Mouse (Mus musculus): ENCODE results near the gene Anks1b.

Anks1b gene

DNA sequence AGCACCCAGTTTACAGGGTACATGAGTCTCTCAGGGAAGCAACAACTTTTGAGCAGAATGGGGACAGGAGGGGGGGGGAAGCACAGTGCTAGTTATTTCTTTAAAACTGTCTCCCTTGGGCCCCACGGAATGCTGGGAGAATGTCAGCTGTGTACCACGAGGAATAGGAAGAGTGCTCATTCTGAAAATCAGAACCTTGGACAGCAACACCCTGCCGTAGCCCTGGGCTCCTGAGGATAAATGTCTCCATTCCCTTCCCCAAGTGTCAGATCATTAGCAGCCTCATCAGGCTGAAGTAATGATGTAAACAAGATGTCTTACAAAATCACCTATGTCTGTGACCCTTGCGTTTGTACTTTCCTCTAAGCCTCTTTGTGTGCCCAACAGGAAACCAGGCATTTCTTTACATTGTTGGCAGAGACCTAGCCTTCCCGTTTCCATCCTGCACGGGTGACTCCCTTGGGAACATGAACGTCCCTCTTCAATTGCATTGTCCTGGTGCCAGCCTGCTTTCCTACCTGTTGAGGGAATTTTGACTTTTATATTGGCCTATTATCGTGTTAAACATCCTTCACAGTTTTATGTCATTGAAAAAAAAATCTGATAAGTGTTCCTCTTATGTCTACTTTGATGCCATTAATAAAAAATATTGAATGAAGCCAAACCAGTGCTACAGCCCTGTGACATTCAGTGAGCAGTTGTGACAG is 1007.7 kb downstream of the Anks1b start:
- Histone ChIP-seq H3K27me3 (ENCODE audit: control insufficient read depth, insufficient read depth, low read length, poor library complexity, severe bottlenecking) (no peaks in the 10 kb centered on the region), H3K36me3 (ENCODE audit: control insufficient read depth, insufficient read depth, low read length, poor library complexity, severe bottlenecking) (no peaks in the 10 kb centered on the region)
- DNase-seq (ENCODE audit: low read depth, low spot score), result peak; percentile 5

GRCm38 (mm10) chr10:90889566-90889965 is 1016.3 kb downstream of the Anks1b start:
- no peak for DNase-seq (ENCODE audit: low read depth, low spot score)
- Histone ChIP-seq H3K36me3 (ENCODE audit: control insufficient read depth, insufficient read depth, low read length, poor library complexity, severe bottlenecking) (no peaks in the 10 kb centered on the region), H3K27me3 (ENCODE audit: control insufficient read depth, insufficient read depth, low read length, poor library complexity, severe bottlenecking) (no peaks in the 10 kb centered on the region)

DNA sequence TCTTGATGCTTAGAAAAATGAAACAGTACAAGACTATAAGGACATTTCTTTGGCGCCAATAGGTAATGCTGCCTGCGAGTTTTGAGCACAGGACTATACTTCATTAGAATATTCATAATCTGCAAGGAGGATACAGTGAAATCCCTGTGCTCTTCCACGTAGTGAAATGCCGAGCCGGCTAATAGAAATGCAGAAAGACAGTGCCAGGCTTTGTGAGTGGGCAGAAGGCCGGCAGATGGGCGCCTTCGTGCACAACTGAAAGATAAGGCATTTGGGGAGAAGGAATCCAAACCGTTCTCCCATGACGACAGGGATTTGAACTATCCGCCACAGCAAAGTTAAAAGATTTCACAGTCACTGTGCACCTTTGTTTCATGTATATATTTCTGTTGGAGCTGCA is 1019.4 kb downstream of the Anks1b start:
- no peaks in the 10 kb centered on the region for H3K36me3 ChIP-seq (ENCODE audit: control insufficient read depth, insufficient read depth, low read length, poor library complexity, severe bottlenecking)
- DNase-seq (ENCODE audit: low read depth, low spot score), result no peak
- no peaks in the 10 kb centered on the region for H3K27me3 ChIP-seq (ENCODE audit: control insufficient read depth, insufficient read depth, low read length, poor library complexity, severe bottlenecking)

DNA sequence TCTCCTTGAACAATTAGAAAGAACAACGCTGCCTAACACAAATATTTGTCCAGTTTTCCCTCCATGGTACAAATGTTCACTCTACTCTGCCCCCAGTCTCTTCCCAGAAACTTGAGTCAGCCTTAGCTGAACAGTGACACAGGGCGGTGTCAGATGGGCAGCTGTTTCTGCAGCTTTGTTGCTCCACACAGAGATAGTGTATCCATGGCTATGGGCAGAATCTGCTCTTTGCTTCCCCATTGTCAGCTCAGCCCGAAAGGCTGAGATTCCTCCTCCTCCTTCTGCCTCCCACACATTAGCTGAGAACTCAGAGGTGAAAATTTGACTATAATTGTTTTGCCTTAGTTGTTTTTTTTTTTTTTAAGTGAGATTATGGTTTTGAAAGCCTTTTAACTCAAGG is 1024.6 kb downstream of the Anks1b start:
- H3K36me3 ChIP-seq (ENCODE audit: control insufficient read depth, insufficient read depth, low read length, poor library complexity, severe bottlenecking), result no peaks in the 10 kb centered on the region
- no peaks in the 10 kb centered on the region for H3K27me3 ChIP-seq (ENCODE audit: control insufficient read depth, insufficient read depth, low read length, poor library complexity, severe bottlenecking)
- DNase-seq (ENCODE audit: low read depth, low spot score), result no peak

DNA sequence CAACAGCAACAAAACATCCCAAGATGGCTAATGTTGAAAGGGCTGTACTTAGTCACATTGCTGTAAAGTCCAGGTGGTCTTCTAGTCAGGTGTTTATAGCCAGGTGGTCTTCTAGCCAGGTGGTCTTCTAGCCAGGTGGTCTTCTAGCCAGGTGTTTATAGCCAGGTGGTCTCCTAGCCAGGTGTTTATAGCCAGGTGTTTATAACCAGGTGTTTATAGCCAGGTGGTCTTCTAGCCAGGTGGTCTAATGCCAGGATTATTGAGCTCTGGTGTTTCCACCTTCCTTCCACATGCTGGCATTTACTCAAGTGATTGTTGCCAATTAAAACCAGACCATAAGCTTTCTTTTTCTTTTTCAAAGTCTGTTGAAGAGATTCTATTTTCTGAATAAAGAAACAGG is 1030.9 kb downstream of the Anks1b start:
- no peaks in the 10 kb centered on the region for H3K27me3 ChIP-seq (ENCODE audit: control insufficient read depth, insufficient read depth, low read length, poor library complexity, severe bottlenecking)
- no peaks in the 10 kb centered on the region for H3K36me3 ChIP-seq (ENCODE audit: control insufficient read depth, insufficient read depth, low read length, poor library complexity, severe bottlenecking)

DNA sequence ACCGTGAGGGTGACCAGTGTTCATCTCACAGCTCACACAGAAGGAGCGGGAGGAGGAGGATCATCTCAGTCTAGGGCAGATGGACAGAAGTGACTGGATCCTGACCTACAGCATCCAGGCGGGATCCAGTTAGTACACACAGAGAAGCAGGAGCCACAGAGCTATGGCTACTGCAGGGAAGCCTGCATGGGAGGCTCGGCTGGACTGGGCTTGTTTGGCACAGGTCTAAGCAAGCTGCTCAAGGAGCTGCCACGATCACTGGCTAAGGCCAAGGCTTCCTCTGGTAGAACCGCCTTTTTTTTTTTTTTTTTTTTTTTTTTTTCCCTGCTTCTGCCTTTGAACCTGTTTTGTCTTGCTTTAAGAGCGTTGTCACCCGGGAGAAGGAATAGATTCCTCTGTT is 1034.1 kb downstream of the Anks1b start:
- H3K36me3 ChIP-seq (ENCODE audit: control insufficient read depth, insufficient read depth, low read length, poor library complexity, severe bottlenecking), result no peaks in the 10 kb centered on the region
- no peak for DNase-seq (ENCODE audit: low read depth, low spot score)
- peaks cover 2% of the 10 kb centered on the region; the same call in 1 of the 2 replicates for H3K27me3 ChIP-seq (ENCODE audit: control insufficient read depth, insufficient read depth, low read length, poor library complexity, severe bottlenecking)

More for the DNA sequence above, 1030.9 kb downstream of the Anks1b start:
- no peak for DNase-seq (ENCODE audit: low read depth, low spot score)

- no peaks in the 10 kb centered on the region for H3K27me3 ChIP-seq (ENCODE audit: control insufficient read depth, insufficient read depth, low read length, poor library complexity, severe bottlenecking)
- no peaks in the 10 kb centered on the region for H3K36me3 ChIP-seq (ENCODE audit: control insufficient read depth, insufficient read depth, low read length, poor library complexity, severe bottlenecking)
- DNase-seq (ENCODE audit: low read depth, low spot score), result no peak
These were observed 1050.2 kb downstream of the Anks1b start for GRCm38 (mm10) chr10:90923476-90923875.

- no peaks in the 10 kb centered on the region for H3K27me3 ChIP-seq (ENCODE audit: control insufficient read depth, insufficient read depth, low read length, poor library complexity, severe bottlenecking)
- H3K36me3 ChIP-seq (ENCODE audit: control insufficient read depth, insufficient read depth, low read length, poor library complexity, severe bottlenecking), result no peaks in the 10 kb centered on the region
- DNase-seq (ENCODE audit: low read depth, low spot score), result no peak
These were observed 1059.8 kb downstream of the Anks1b start for GRCm38 (mm10) chr10:90933088-90933487.

- no peaks in the 10 kb centered on the region for H3K36me3 ChIP-seq (ENCODE audit: control insufficient read depth, insufficient read depth, low read length, poor library complexity, severe bottlenecking)
- no peaks in the 10 kb centered on the region for H3K27me3 ChIP-seq (ENCODE audit: control insufficient read depth, insufficient read depth, low read length, poor library complexity, severe bottlenecking)
- DNase-seq (ENCODE audit: low read depth, low spot score), result no peak
These were observed 1061.4 kb downstream of the Anks1b start for GRCm38 (mm10) chr10:90934678-90935077.

DNA sequence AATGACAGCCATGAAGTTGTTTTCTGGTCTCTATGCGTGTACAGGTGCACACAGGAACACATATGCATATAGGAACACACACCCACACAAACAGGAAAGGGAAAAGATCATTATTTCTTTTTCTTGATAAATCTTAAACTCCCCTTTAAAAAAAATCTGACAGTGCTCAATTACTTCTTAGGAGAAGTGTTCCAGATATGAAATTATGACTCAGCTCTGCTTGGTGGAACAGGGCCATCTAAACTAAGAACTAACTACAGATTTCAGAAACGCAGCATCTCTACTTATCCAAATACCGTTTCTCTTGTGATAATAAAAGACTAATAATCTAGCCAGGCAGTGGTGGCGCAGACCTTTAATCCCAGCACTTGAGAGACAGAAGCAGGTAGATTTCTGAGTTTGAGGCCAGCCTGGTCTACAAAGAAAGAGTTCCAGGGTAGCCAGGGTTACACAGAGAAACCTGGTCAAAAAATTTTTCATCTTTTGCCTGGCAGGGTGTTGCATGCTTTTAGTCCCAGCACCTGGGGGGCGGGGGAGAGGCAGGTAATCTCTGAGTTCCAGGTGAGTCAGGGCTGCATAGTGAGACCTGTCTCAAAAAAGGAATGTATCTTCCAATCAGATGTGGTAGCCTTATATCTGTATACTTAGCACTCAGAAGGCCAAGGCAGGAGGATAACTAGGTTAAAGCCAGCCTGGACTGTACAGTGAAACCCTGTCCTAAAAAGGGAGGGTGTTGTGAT is 1064.6 kb downstream of the Anks1b start:
- H3K27me3 ChIP-seq (ENCODE audit: control insufficient read depth, insufficient read depth, low read length, poor library complexity, severe bottlenecking), result no peaks in the 10 kb centered on the region
- H3K36me3 ChIP-seq (ENCODE audit: control insufficient read depth, insufficient read depth, low read length, poor library complexity, severe bottlenecking), result no peaks in the 10 kb centered on the region
- DNase-seq (ENCODE audit: low read depth, low spot score), result no peak

- Histone ChIP-seq H3K36me3 (ENCODE audit: control insufficient read depth, insufficient read depth, low read length, poor library complexity, severe bottlenecking) (no peaks in the 10 kb centered on the region), H3K27me3 (ENCODE audit: control insufficient read depth, insufficient read depth, low read length, poor library complexity, severe bottlenecking) (no peaks in the 10 kb centered on the region)
- DNase-seq (ENCODE audit: low read depth, low spot score), result no peak
These were observed 1067.5 kb downstream of the Anks1b start for GRCm38 (mm10) chr10:90940521-90941520.

DNA sequence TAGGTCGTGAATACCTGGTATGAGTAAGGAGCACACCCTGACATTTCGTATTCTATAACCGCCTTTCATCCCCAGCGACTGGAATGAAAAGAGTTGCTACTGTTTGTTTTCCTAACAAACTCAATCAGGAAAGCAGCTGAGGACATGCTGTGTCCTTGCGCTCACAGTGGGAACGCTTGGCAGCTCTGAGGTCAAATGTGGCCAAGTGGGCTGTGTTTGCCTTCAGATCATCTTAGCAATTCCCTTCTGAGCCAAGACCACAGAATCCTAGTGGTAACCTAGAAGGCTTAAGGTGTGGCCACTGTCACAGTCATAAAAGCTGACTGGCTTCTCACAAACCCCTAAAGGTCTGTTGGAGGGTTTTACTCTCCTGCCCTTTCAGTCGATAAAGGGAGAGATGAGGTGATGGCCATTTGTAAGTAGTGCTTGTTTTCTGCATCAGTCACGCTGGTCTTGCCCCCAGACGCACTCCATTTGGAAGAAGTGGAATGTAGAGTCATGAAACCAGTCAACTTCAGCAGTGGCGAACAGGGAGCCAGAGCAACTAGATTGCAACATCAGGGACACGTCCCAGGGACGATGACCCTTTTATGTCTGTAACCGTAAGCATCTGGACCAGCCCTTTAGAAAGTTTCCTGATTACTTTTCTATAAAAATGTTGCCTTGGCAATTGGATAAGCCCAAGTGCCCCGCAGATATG is 1068.8 kb downstream of the Anks1b start:
- Histone ChIP-seq H3K36me3 (ENCODE audit: control insufficient read depth, insufficient read depth, low read length, poor library complexity, severe bottlenecking) (no peaks in the 10 kb centered on the region), H3K27me3 (ENCODE audit: control insufficient read depth, insufficient read depth, low read length, poor library complexity, severe bottlenecking) (no peaks in the 10 kb centered on the region)
- DNase-seq (ENCODE audit: low read depth, low spot score), result no peak

GRCm38 (mm10) chr10:90947043-90947442 is 1073.7 kb downstream of the Anks1b start:
- no peaks in the 10 kb centered on the region for H3K27me3 ChIP-seq (ENCODE audit: control insufficient read depth, insufficient read depth, low read length, poor library complexity, severe bottlenecking)
- no peaks in the 10 kb centered on the region for H3K36me3 ChIP-seq (ENCODE audit: control insufficient read depth, insufficient read depth, low read length, poor library complexity, severe bottlenecking)
- no peak for DNase-seq (ENCODE audit: low read depth, low spot score)

Data from splenic B cell, adult 2 months (primary cell).